Mouse (Mus musculus) lung, postnatal 14 days (tissue): ENCODE results near the gene Tbc1d10c.
A peak's percentile ranks its signal among the peaks of the same experiment; 100 is the strongest.

ENCODE experiments used
- DNase-seq: peaks from one replicate; pipeline ENCODE4 v3.0.0; 2021

Gene Tbc1d10c

GRCm38 (mm10) chr19:4214771-4215450, 23.8 kb upstream of the Tbc1d10c start:
- no peak for DNase-seq

- peak; percentile 64 for DNase-seq
Observed at GRCm38 (mm10) chr19:4214071-4214770, 23.1 kb upstream of the Tbc1d10c start, which contains the start of the genes Clcf1 and AC109138.7. Gene Clcf1 (plus strand): TSS chr19:4214238. Gene AC109138.7 (plus strand): TSS chr19:4214357.

DNA sequence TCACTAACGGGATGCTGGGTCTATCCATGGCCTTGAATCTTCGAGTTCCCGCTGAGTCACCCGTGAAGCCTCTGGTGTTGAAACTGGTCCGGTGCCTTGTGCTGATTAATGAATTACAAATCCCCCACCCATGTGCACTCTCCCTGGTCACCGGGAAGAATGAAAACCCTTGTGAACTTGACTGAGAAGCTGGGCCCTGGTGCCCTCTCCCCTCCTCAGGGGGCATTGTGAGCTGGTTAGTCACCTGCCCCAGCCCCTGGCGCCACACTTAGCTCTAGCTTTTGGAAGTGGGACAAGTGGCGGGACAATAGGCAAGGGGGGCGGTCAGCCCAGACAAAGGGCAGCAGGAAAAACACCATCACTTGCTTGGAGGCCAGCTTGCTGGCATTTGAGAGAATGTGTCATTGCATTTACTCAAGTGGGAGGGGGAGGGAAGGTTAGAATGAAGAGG, 22.5 kb upstream of the Tbc1d10c start:
- no peak for DNase-seq

GRCm38 (mm10) chr19:4211891-4212588, 21.0 kb upstream of the Tbc1d10c start:
- DNase-seq: no peak

DNA sequence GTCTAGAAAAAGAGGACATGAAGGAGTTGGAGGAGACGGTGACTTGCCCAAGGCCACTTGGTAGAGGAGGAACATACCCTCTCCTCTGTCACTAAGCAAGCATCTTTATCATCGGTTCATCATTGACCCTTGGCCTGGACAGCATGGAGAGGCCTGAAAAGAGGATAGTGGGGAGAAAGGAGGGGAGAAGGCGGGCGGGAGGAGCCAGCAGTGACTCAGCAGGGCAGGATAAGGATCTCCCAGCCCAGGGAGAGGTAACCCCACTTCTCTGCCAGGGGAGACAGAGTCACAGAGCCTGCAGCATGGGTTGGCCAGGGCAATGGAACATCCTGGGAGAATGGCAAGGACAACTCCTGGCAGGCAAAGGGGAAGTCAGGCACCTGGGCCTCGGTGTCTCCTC, 17.5 kb upstream of the Tbc1d10c start:
- no peak for DNase-seq

DNA sequence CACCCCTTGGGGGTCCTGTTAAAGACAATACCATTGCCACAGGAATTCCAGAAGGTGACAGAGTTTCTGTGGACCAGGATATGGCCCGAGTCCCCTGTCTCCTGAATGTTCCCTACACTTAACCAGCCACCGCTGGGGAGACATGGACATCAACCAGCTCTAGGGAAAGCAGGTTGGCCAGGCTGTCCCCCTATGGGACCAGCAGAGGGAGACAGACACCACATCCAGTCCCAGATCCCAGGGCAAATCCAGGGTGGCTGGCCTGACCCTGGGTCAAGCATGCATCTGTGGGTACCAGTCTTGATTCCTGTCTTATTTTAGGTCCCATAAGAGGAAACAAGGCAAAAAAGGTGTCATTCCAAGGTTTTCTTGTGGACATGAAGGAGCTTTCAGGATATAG, 15.9 kb upstream of the Tbc1d10c start:
- peak; percentile 82 for DNase-seq

GRCm38 (mm10) chr19:4204889-4205288, 13.8 kb upstream of the Tbc1d10c start:
- no peak for DNase-seq

- no peak for DNase-seq
Observed at GRCm38 (mm10) chr19:4203604-4204326, 12.7 kb upstream of the Tbc1d10c start.

DNA sequence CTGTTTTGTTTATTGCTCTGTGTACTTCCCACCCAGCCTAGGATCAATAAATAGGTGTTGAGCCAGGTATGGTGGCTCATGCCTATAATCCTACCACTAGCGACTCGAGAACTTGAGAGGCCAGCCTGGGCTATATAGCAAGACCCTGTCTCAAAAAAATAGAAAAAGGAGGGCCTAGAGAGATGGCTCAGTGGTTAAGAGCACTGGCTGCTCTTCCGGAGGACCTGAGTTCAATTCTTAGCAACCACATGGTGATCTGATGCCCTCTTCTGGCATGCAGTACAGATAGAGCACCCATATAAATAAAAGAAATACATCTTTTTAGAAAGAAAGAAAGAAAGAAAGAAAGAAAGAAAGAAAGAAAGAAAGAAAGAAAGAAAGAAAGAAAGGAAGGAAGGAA, 12.1 kb upstream of the Tbc1d10c start:
- no peak for DNase-seq

DNA sequence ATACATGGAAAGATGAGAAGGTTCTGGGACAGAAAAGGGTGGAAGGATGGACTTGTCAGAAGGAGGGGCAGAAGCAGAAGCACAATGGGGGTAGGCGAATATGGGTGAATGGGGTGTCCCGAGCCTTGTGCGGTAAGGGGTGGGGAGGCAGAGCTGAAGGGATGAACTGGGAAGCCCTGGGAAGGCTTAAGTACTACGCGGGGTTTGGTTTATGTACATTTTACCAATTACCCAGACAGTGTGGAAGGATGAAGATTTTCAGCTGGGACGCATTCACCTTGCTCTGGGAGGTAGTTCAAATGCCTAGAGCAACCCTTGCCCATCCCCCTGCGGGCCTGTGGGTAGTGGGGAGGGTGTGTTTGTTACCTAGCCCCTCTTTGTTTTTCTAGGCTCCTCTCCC, 11.1 kb upstream of the Tbc1d10c start:
- no peak for DNase-seq

GRCm38 (mm10) chr19:4201291-4201909, 10.3 kb upstream of the Tbc1d10c start, which contains the start of gene Rad9a:
Gene Rad9a (minus strand): TSS chr19:4201662.
- DNase-seq: peak; percentile 97

DNA sequence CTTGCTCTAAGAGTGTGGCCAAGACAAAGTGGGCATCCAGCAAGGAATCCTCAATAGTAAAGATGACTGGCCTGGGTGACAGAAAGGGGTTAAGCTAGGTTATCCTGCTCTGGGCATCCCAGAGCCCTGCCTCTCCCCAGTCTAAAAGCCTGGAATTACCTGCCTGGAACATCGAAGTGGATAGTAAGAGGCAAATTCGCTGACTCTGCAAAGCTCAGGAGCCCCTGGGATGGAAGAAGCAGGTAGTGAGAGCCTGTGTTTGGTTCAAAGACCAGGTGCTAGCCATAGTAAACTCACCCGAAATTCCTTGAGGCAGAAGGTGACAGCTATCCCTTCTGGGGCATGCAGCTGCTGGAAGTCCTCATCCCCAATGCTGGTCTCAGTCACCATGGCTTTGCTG, 6.1 kb upstream of the Tbc1d10c start:
- DNase-seq: no peak

DNA sequence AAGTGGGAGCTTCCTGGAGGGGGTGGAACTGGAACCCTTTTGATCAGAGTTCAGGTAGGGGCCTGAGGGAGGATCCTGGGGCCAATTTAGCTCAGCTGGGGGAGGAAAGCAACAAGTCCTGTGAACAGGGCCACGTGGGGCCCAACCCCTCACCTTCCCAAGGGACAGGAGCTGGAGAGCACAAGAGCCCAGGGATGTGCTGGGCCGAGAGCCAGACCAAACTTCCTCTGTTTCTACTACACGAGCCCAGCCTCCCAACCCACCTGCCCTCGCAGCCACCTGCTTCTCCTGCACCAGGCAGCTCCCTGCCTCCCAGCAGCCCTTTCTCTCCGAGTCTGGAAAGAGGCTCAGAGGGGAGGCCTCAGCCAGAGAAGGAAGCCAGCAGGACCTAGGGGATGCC, 5.5 kb upstream of the Tbc1d10c start:
- no peak for DNase-seq

DNA sequence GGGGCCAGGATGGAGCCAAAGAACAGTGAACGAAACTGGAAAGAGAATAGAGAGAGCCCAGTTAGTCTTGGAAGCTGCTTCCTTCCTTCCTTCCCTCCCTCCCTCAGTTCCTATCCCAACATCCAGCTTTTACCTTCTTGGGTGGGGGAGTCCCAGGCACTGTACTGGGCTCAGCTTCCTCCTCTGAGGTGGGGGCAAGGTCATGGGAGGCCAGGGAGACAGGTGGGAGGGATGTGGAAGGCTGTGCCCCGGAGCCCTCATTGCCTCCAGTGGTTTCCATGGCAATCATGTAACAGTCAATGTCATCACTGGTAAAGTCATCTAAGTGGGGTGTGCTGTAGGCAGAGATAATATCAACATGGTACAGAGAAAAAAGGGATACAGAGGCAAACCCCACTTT, 5.0 kb upstream of the Tbc1d10c start:
- no peak for DNase-seq

DNA sequence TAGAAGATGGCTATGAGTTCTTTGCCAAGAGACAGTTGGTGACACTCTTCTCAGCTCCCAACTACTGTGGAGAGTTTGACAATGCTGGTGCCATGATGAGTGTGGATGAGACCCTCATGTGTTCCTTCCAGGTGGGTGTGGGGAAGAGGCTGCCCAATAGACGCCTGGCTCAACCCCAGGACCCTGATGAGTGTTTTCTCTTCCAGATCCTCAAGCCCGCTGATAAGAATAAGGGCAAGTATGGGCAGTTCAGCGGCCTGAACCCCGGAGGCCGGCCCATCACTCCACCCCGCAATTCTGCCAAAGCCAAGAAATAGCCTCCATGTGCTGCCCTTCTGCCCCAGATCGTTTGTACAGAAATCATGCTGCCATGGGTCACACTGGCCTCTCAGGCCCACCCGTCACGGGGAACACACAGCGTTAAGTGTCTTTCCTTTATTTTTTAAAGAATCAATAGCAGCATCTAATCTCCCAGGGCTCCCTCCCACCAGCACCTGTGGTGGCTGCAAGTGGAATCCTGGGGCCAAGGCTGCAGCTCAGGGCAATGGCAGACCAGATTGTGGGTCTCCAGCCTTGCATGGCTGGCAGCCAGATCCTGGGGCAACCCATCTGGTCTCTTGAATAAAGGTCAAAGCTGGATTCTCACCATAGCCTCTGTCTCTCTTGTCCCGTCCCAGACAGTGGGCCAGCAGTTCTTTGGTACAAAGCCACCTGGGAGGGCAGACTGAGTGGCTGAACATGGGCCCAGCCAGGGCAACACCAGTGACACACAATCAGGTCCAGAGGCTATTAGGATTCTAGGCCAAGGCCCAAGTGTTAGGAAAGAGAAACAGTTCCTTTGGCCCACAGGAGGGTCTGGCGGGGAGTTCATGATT, 3.9 kb upstream of the Tbc1d10c start:
- no peak for DNase-seq

GRCm38 (mm10) chr19:4194021-4194724, 3.1 kb upstream of the Tbc1d10c start:
- no peak for DNase-seq

DNA sequence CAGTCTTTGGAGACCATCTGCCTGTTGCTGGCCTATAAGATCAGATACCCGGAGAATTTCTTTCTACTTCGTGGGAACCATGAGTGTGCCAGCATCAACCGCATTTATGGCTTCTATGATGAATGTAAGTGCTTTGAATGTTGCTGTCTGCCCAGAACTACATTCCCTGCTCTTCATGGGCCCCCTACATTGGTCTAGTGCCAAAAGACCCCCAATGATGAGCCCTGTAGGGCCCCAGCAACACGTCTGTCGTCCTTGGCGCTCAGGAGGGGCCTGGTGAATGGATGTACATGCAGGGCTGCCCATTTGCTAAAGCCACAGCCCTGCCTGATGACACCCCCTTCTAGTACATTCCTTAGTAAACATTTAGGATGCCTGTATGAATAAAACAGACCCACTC, 2.0 kb upstream of the Tbc1d10c start:
- no peak for DNase-seq

GRCm38 (mm10) chr19:4192251-4192985, 1.3 kb upstream of the Tbc1d10c start:
- no peak for DNase-seq

- DNase-seq: peak; percentile 99
Observed at GRCm38 (mm10) chr19:4191528-4192250, 605 bp upstream of the Tbc1d10c start, which contains the start of gene Ppp1ca. Gene Ppp1ca (plus strand): TSS chr19:4192065.
